Mouse (Mus musculus) neural tube, embryonic 11.5 days (tissue): ENCODE measurements around the gene Cep131. TPM values are rescaled to one million over a fixed set of nuclear protein-coding genes. Genes with fewer than 3 reads are reported as not detected.

ENCODE experiments used
- ATAC-seq: fragments of 200-750 bp; cut with Nextera tagmentation; 2 replicates; pipeline ENCODE4 v1.8.0; 2017; ENCODE audit warnings: moderate number of reproducible peaks, mild to moderate bottlenecking, moderate TSS enrichment, moderate library complexity; ENCODE audit not compliant: insufficient read depth, low FRiP score, low TSS enrichment
- DNase-seq: peaks from one replicate; pipeline ENCODE4 v3.0.0-alpha.2; 2015; ENCODE audit warnings: low spot score
- H3K27ac ChIP-seq: fragments of 300-500 bp; sonication (generic); 2 replicates; pipeline ENCODE4 v1.5.1; 2014; ENCODE audit warnings: low read depth, mild to moderate bottlenecking, low read length
- H3K27me3 ChIP-seq: fragments of 300-500 bp; sonication (generic); 2 replicates; pipeline ENCODE4 v1.6.1; 2014; ENCODE audit warnings: mild to moderate bottlenecking, low read length, mixed read lengths; ENCODE audit not compliant: control insufficient read depth, insufficient read depth
- H3K36me3 ChIP-seq: fragments of 300-500 bp; sonication (generic); 2 replicates; pipeline ENCODE4 v1.6.1; 2014; ENCODE audit warnings: mild to moderate bottlenecking, low read length, moderate library complexity, mixed read lengths; ENCODE audit not compliant: control insufficient read depth, insufficient read depth
- H3K4me1 ChIP-seq: fragments of 300-500 bp; sonication (generic); 2 replicates; pipeline ENCODE4 v1.6.1; 2014; ENCODE audit warnings: low read length, mixed read lengths; ENCODE audit not compliant: control insufficient read depth, insufficient read depth
- H3K4me2 ChIP-seq: fragments of 300-500 bp; sonication (generic); 2 replicates; pipeline ENCODE4 v1.6.1; 2014; ENCODE audit warnings: low read depth, mild to moderate bottlenecking, moderate library complexity
- H3K4me3 ChIP-seq: fragments of 300-500 bp; sonication (generic); 2 replicates; pipeline ENCODE4 v1.5.1; 2014; ENCODE audit warnings: low read depth, low read length
- H3K9ac ChIP-seq: fragments of 300-500 bp; sonication (generic); 2 replicates; pipeline ENCODE4 v1.6.1; 2014; ENCODE audit warnings: mild to moderate bottlenecking, low read length
- H3K9me3 ChIP-seq: fragments of 300-500 bp; sonication (generic); 2 replicates; pipeline ENCODE4 v1.6.1; 2016; ENCODE audit warnings: low read length; ENCODE audit not compliant: control insufficient read depth
- WGBS: fragments of 180-500 bp; shearing (Covaris S2); extraction: QIAGEN DNeasy Blood & Tissue Kit; methylation state at CpG from one replicate; pipeline ENCODE4 v1.1.7; 2014; 5-methylcytosine and 5-hydroxymethylcytosine counted together
- polyA plus RNA-seq: library from polyadenylated mRNA; unstranded; fragments of >200 nt; fragmentation: Nextera tagmentation; extraction: Ambion mirVana; gene quantifications from 2 replicates; pipeline ENCODE4 v1.2.1, GENCODE M21; 2014

Gene Cep131
- polyA plus RNA-seq, 1 experiment from 2014 or later: 32.2 TPM

DNA sequence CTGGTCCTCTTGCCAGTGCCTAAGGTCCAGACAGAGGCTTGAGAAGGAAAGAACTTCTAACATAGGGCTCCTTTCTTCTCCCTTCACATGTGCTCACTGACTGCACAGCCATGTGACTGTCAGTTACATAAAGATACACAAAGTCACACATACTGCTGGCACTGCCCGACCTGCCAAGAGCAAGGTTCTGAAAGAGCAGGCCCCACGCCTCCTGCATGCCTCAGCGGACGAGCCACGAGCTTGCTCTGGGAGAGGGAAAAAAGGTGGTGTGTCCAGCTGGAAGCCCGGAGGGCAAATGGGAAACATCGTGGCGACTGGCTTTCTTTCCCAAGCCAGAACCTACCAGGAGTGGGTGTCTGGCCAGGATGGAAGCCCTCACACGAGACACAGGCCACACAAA, 21.2 kb upstream of the Cep131 start:
- Histone ChIP-seq H3K4me1 (no peaks in the 10 kb centered on the region), H3K4me3 (no peak overlapping the region), H3K9me3 (no peaks in the 10 kb centered on the region), H3K27me3 (no peaks in the 10 kb centered on the region), H3K27ac (no peak overlapping the region), H3K4me2 (no peak overlapping the region), H3K9ac (no peak overlapping the region), H3K36me3 (peaks cover 8% of the 10 kb centered on the region)
- ATAC-seq (no peak), DNase-seq (no peak)
- WGBS: 89% methylated on average over 9 of the region's 9 CpGs

DNA sequence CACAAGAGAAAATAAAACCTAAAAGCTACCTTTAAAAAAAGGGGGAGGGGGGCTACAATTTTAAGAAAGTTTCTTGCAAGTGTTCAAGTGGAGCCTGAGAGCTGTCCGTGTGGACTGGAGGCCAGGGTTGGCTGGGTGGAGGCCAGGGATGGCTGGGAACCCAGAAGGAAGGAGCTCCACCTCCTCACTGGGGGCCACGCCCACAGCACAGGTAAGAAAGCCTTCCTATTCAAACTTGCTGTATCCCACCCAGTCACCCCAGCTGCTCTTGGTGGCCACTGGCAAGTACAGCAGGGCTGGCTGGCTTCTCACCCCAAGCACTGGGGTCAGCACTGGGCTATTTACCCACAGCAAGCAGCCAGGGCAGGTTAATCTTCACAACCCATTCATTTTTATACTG, 20.4 kb upstream of the Cep131 start:
- 62% methylated on average over 2 of the region's 2 CpGs for WGBS
- H3K27me3 ChIP-seq: no peaks in the 10 kb centered on the region
- ATAC-seq (no peak), DNase-seq (no peak)
- no peaks in the 10 kb centered on the region for H3K9me3 ChIP-seq
- H3K36me3 ChIP-seq: peaks cover 8% of the 10 kb centered on the region
- H3K4me1 ChIP-seq: no peaks in the 10 kb centered on the region
- no peak overlapping the region for H3K4me3 ChIP-seq
- no peak overlapping the region for H3K27ac ChIP-seq
- H3K4me2 ChIP-seq: no peak overlapping the region
- no peak overlapping the region for H3K9ac ChIP-seq

DNA sequence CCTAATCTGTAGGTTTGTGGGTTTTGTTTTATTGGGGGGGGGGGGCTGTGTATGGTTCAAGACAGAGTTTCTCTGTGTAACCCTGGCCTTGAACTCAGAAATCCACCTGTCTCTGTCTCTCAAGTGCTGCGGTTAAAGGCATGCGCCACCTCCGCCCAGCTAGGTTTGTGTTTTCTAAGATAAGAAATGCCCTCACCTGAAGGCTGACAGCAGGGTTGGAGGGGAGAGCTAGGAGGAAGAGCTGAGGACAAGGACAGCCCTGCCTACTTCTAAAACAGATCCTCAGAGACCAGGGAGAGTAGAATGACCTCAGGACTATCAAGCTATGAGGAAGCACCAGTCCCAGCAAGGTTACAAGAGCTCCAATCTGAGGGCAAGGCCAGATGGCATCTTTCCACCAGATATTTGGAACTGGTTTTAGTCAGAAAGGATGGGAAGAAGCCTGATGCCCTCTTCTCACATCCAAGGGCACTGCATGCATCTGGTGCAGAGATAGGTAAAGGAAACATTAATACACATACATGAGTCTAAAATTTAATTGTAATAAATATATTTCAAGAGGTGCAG, 16.9 kb upstream of the Cep131 start:
- Histone ChIP-seq H3K27me3 (no peaks in the 10 kb centered on the region), H3K36me3 (peaks cover 5% of the 10 kb centered on the region), H3K4me3 (no peak overlapping the region), H3K4me2 (no peak overlapping the region), H3K27ac (no peak overlapping the region), H3K4me1 (peaks cover 5% of the 10 kb centered on the region), H3K9me3 (no peaks in the 10 kb centered on the region), H3K9ac (no peak overlapping the region)
- 94% methylated on average over 3 of the region's 3 CpGs for WGBS
- ATAC-seq: no peak
- DNase-seq: no peak

DNA sequence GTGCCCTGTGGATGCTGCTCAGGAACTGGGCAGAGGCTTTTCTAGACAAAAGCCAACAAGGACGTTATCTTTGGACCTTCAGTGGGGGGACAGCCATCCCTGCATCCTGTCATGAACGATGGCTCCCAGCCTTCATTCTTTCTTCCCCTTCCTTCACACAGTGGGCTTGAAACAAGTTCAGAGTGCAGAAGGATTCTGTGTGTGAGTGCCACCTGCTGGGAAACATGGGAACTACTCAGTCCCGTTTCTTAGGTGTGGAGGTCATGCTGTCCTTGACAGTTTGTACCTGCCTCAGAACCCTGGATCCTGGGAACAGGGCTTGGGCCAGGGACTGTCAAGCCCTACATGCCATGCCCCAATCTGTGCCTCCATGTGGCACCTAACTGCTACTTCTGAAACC, 14.4 kb upstream of the Cep131 start:
- Histone ChIP-seq H3K4me2 (no peak overlapping the region), H3K4me3 (no peak overlapping the region), H3K27ac (no peak overlapping the region), H3K4me1 (peaks cover 10% of the 10 kb centered on the region), H3K36me3 (peaks cover 5% of the 10 kb centered on the region), H3K9me3 (no peaks in the 10 kb centered on the region), H3K27me3 (no peaks in the 10 kb centered on the region), H3K9ac (no peak overlapping the region)
- DNase-seq (peak; percentile 73), ATAC-seq (no peak)
- WGBS: 10% methylated on average over 3 of the region's 3 CpGs

DNA sequence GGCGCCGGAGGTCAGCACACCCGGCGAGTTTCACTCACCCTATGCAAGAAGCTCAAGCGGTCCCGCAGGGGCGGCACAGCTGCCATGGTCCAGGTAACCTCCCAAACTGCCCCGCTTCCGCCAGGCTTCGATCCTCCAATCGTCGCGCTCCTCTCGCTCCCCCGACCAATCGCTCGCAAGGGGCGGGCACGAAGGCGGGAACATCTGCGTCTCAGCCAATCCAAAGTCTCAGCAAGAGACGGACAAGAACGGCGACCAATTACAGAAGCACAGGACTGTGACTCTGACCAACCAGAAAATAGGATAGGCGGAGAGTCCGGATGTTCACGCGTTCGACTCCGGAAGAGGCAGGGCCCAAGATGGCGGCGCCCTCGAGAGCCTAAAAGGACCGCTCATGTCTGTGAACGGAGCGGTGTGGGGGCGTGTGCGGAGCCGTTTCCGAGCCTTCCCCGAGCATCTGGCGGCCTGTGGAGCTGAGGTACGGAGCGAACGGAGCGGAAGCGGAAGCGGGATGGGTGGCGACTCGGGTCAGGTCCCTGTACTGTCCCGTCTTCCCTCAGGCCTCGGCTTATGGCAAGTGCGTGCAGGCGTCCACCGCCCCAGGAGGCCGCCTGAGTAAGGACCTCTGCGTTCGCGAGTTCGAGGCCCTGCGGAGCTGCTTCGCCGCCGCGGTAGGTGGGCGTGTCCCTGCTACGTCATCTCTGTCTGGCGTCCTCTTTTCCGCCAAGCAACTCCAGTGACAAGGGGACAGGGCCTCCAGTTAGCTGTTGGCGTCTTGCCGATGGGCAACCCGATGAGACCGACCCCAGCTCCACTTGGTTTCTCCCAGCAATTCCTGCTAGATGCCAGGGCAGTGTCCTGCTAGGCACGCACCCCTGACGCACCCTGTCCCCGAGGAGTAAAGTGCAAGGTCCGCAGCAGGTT, 12.2 kb upstream of the Cep131 start, which contains the start of the genes Tepsin and Ndufaf8:
Gene Tepsin, minus strand, starts transcription at position 144 of the 924 bp plus-strand sequence.
Gene Ndufaf8, plus strand, starts transcription at position 341 of the 924 bp plus-strand sequence.
- Histone ChIP-seq H3K4me2 (peak within 1 kb of the TSS; percentile 78), H3K27me3 (no peaks in the 10 kb centered on the region), H3K27ac (peak within 1 kb of the TSS; percentile 91), H3K36me3 (no peaks in the 10 kb centered on the region; the same call in 1 of the 2 replicates), H3K4me3 (peak within 1 kb of the TSS; percentile 84), H3K4me1 (peaks cover 10% of the 10 kb centered on the region), H3K9me3 (no peaks in the 10 kb centered on the region), H3K9ac (peak within 1 kb of the TSS; percentile 80)
- ATAC-seq: peak; percentile 98
- DNase-seq: peak; percentile 97
- WGBS: under 1% methylated on average over 77 of the region's 77 CpGs

DNA sequence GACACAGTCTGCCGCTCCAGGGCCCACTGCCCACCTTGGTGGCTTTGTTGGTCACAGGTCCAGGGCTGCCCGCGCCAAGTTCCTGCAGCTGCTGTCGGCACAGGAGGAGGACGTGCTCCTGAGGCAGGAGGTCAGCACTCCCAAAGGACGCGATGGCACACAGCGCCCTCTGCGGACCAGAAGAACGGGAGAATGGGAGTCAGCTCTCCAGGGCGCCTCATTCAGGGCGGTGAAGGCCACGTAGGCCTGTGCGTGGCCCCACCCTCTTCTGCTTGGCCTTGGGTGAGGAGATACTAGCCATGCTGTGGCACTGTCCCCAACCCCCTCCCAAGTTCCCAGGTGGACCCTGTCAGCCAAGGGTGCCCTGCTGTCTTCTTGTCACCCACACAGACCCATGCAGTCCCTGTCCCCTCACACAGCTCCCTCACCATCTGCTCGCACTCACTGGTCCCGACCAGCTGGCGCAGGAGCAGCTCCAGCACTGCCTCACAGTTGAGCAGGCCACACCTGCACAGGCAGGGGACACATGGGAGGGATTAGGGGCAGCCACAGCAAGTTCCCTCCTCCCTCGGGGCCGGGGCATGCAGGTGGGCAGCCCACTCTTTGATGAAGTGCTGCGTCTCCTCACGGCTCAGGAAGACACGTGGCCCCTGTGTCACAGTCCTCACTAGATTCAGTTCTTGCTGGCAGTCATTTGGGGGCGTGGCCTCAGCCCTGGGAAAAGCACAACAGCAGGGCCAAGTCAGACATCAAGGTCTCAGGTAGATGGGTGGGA, 6.4 kb upstream of the Cep131 start:
- WGBS: 80% methylated on average over 23 of the region's 23 CpGs
- peaks cover 5% of the 10 kb centered on the region for H3K4me1 ChIP-seq
- peaks cover 9% of the 10 kb centered on the region for H3K36me3 ChIP-seq
- no peak overlapping the region for H3K9ac ChIP-seq
- H3K4me3 ChIP-seq: no peak overlapping the region
- no peak for ATAC-seq
- no peak overlapping the region for H3K4me2 ChIP-seq
- no peak overlapping the region for H3K27ac ChIP-seq
- no peak for DNase-seq
- no peaks in the 10 kb centered on the region for H3K9me3 ChIP-seq
- no peaks in the 10 kb centered on the region for H3K27me3 ChIP-seq

DNA sequence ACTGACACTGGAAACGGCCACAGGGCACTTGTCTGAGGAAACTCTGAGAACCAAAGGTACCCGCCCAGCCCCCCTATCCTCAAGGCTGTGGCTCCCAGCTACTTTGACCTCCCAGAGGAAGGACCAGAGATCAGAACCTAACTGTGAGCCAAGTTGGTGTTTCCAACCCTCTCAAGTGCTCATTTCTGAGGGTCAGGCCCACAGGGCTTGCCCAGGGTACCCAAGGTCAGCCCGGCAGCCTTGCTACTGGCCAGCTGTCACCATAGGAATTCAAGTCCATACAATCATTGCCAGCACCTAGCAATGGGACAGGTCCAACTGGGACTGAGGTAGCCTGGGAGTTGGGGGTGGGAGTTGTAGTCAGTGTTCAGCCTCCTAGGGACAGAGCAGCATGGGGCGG, 4.0 kb upstream of the Cep131 start:
- H3K4me3 ChIP-seq: no peak overlapping the region
- H3K27me3 ChIP-seq: no peaks in the 10 kb centered on the region
- H3K4me1 ChIP-seq: peaks cover 4% of the 10 kb centered on the region
- peaks cover 9% of the 10 kb centered on the region for H3K36me3 ChIP-seq
- H3K4me2 ChIP-seq: no peak overlapping the region
- H3K9ac ChIP-seq: no peak overlapping the region
- ATAC-seq (no peak), DNase-seq (no peak)
- H3K27ac ChIP-seq: no peak overlapping the region
- H3K9me3 ChIP-seq: no peaks in the 10 kb centered on the region
- 93% methylated on average over 4 of the region's 4 CpGs for WGBS

DNA sequence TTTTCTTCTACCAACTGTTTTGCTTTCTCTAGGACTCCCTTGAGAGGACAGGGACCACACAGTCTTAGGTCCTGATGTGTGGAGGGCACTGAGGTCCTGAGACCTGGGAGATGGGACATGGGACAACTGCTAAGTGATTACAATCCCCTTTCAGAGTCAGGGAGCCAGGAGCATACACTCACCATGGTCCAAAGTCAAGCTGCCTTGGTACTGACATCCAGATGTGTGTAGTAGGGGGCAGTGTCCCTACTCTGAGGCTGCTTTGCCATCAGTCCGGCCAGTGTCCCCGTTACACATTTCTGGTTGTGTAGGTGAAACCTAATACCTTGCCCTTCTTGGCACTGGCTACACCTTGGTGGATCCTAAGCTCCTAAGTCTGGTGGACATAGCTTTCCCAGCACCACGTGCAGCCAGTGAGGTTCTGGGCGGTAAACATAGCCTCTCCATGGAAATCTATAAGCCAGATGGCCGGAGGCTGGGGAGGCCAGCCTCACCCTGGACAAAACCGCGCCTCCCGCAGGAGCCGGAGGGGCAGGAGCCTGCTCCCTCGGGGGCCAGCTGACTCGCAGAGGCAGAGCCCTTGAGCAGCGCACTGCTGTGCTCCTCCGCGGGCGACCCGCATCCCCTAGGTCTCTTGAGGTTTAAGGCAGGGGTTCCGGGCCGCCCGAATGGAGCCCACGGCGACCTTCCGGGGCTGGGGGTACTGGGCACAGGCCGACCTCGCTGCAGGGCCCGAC, 568 bp downstream of the Cep131 start:
- peak; percentile 45 for DNase-seq
- under 1% methylated on average over 23 of the region's 25 CpGs for WGBS
- Histone ChIP-seq H3K36me3 (no peaks in the 10 kb centered on the region; the same call in 1 of the 2 replicates), H3K27me3 (no peaks in the 10 kb centered on the region), H3K4me2 (peak overlapping the region; percentile 97), H3K9me3 (no peaks in the 10 kb centered on the region), H3K27ac (peak overlapping the region; percentile 87), H3K9ac (peak overlapping the region; percentile 94), H3K4me3 (peak overlapping the region; percentile 98), H3K4me1 (peaks cover 14% of the 10 kb centered on the region)
- ATAC-seq: peak; percentile 17; the same call in 1 of the 2 replicates
